Mouse (Mus musculus) MEL (cell line): ENCODE data around the gene Cisd3. TPM values are rescaled to one million over a fixed set of nuclear protein-coding genes. Genes with fewer than 3 reads are reported as not detected.

Experiments used
- DNase-seq: peaks from one replicate; pipeline ENCODE4 v3.0.0; 2011; ENCODE audit warnings: low read depth, low spot score
- H3K27ac ChIP-seq: 2 replicates; pipeline ENCODE4 v1.5.1; 2012; ENCODE audit warnings: low read depth, mild to moderate bottlenecking, control low read depth, low read length, moderate library complexity; ENCODE audit not compliant: control insufficient read depth
- H3K27me3 ChIP-seq, 2 experiments: fragments of 150-350 bp in 1 of 2; sonication (generic) in 1 of 2; 2 replicates each; pipeline ENCODE4 v1.6.1; 2012; ENCODE audit warnings: low read length in 2 of 2, mild to moderate bottlenecking in 2 of 2, improper control_type of control experiment in 1 of 2, moderate library complexity in 1 of 2; ENCODE audit not compliant: insufficient read depth in 2 of 2, control insufficient read depth in 1 of 2
- H3K36me3 ChIP-seq, 2 experiments: 2 replicates each; pipeline ENCODE4 v1.6.1; 2012 to 2014; ENCODE audit warnings: low read length in 2 of 2, improper control_type of control experiment in 1 of 2, inconsistent platforms in 1 of 2, mild to moderate bottlenecking in 1 of 2; ENCODE audit not compliant: insufficient read depth in 2 of 2, control insufficient read depth in 1 of 2
- H3K4me1 ChIP-seq, 2 experiments: fragments of 150-350 bp in 1 of 2; sonication (generic) in 1 of 2; 2 replicates each; pipeline ENCODE4 v1.6.1; 2012; ENCODE audit warnings: low read length in 2 of 2, improper control_type of control experiment in 1 of 2, mild to moderate bottlenecking in 1 of 2; ENCODE audit not compliant: insufficient read depth in 2 of 2, control insufficient read depth in 1 of 2
- H3K4me3 ChIP-seq, 2 experiments: fragments of 150-350 bp in 1 of 2; sonication (generic) in 1 of 2; 2 replicates each; pipeline ENCODE4 v1.5.1; 2012; ENCODE audit warnings: low read depth in 2 of 2, low read length in 2 of 2, mild to moderate bottlenecking in 2 of 2, moderate library complexity in 2 of 2, control low read depth in 1 of 2, improper control_type of control experiment in 1 of 2; ENCODE audit not compliant: control insufficient read depth in 1 of 2, insufficient read depth in 1 of 2
- H3K79me2 ChIP-seq: 2 replicates; pipeline ENCODE4 v1.6.1; 2012; ENCODE audit warnings: mild to moderate bottlenecking, low read length, moderate library complexity; ENCODE audit not compliant: control insufficient read depth, poor library complexity, insufficient read depth
- H3K9ac ChIP-seq: 2 replicates; pipeline ENCODE4 v1.6.1; 2012; ENCODE audit warnings: low read depth, mild to moderate bottlenecking, control low read depth, low read length, moderate library complexity; ENCODE audit not compliant: control insufficient read depth, poor library complexity, severe bottlenecking
- H3K9me3 ChIP-seq: fragments of 150-350 bp; sonication (generic); replicated peaks from 2 replicates; pipeline ENCODE4 v1.6.1; 2012; ENCODE audit warnings: mild to moderate bottlenecking, low read length, improper control_type of control experiment, moderate library complexity; ENCODE audit not compliant: insufficient read depth
- BHLHE40 ChIP-seq: IDR thresholded peaks from 2 replicates; pipeline ENCODE4 v1.6.1; 2012; ENCODE audit warnings: low read depth, mild to moderate bottlenecking, inconsistent platforms, low read length, improper control_type of control experiment, borderline replicate concordance
- CHD1 ChIP-seq: IDR thresholded peaks from 2 replicates; pipeline ENCODE4 v1.6.1; 2012; ENCODE audit warnings: low read depth, mild to moderate bottlenecking, inconsistent platforms, low read length, improper control_type of control experiment
- CHD2 ChIP-seq: IDR thresholded peaks from 2 replicates; pipeline ENCODE4 v1.6.1; 2011; ENCODE audit warnings: low read length, improper control_type of control experiment
- GATA1 ChIP-seq: IDR thresholded peaks from 2 replicates; pipeline ENCODE4 v1.6.1; 2011; ENCODE audit warnings: low read depth, low read length, improper control_type of control experiment
- HCFC1 ChIP-seq: IDR thresholded peaks from 2 replicates; pipeline ENCODE4 v1.6.1; 2012; ENCODE audit warnings: low read depth, mild to moderate bottlenecking, inconsistent platforms, low read length, improper control_type of control experiment, moderate library complexity
- JUND ChIP-seq: IDR thresholded peaks from 2 replicates; pipeline ENCODE4 v1.6.1; 2011; ENCODE audit warnings: low read depth, mild to moderate bottlenecking, improper control_type of control experiment, low read length
- KAT2A ChIP-seq: conservative IDR thresholded peaks from 2 replicates; pipeline ENCODE4 v1.6.1; 2012; ENCODE audit warnings: low read depth, low read length, improper control_type of control experiment, inconsistent platforms
- MAFK ChIP-seq: IDR thresholded peaks from 2 replicates; pipeline ENCODE4 v1.6.1; 2011; ENCODE audit warnings: low read depth, mild to moderate bottlenecking, low read length, improper control_type of control experiment, borderline replicate concordance
- MAX ChIP-seq: IDR thresholded peaks from 2 replicates; pipeline ENCODE4 v1.6.1; 2011; ENCODE audit warnings: low read length, improper control_type of control experiment
- MAZ ChIP-seq: IDR thresholded peaks from 2 replicates; pipeline ENCODE4 v1.6.1; 2012; ENCODE audit warnings: low read depth, mild to moderate bottlenecking, inconsistent platforms, low read length, improper control_type of control experiment
- MEF2A ChIP-seq: IDR thresholded peaks from 2 replicates; pipeline ENCODE4 v1.6.1; 2014; ENCODE audit warnings: low read depth, mild to moderate bottlenecking, inconsistent platforms, low read length, improper control_type of control experiment; ENCODE audit not compliant: poor library complexity, insufficient replicate concordance, severe bottlenecking; ENCODE audit errors: extremely low read depth
- MXI1 ChIP-seq: IDR thresholded peaks from 2 replicates; pipeline ENCODE4 v1.6.1; 2011; ENCODE audit warnings: mild to moderate bottlenecking, low read depth, low read length, improper control_type of control experiment
- MYB ChIP-seq: IDR thresholded peaks from 2 replicates; pipeline ENCODE4 v1.6.1; 2011; ENCODE audit warnings: mild to moderate bottlenecking, low read depth, low read length, improper control_type of control experiment
- MYC ChIP-seq: IDR thresholded peaks from 2 replicates; pipeline ENCODE4 v1.6.1; 2011; ENCODE audit warnings: low read depth, mild to moderate bottlenecking, low read length, improper control_type of control experiment, moderate library complexity
- NELFE ChIP-seq: IDR thresholded peaks from 2 replicates; pipeline ENCODE4 v1.6.1; 2011; ENCODE audit warnings: low read depth, low read length, improper control_type of control experiment
- NRF1 ChIP-seq: IDR thresholded peaks from 2 replicates; pipeline ENCODE4 v1.6.1; 2014; ENCODE audit warnings: low read depth, mild to moderate bottlenecking, inconsistent platforms, low read length, improper control_type of control experiment, moderate library complexity; ENCODE audit not compliant: poor library complexity, insufficient read depth, severe bottlenecking
- POLR2AphosphoS5 ChIP-seq: IDR thresholded peaks from 2 replicates; pipeline ENCODE4 v1.6.1; 2012; ENCODE audit warnings: low read depth, borderline replicate concordance, mild to moderate bottlenecking, inconsistent platforms, low read length, moderate library complexity, mixed read lengths
- RAD21 ChIP-seq: IDR thresholded peaks from 2 replicates; pipeline ENCODE4 v1.6.1; 2011; ENCODE audit warnings: mild to moderate bottlenecking, low read depth, low read length, improper control_type of control experiment
- SIN3A ChIP-seq: IDR thresholded peaks from 2 replicates; pipeline ENCODE4 v1.6.1; 2012; ENCODE audit warnings: low read length, improper control_type of control experiment, inconsistent platforms
- TAL1 ChIP-seq: IDR thresholded peaks from 2 replicates; pipeline ENCODE4 v1.6.1; 2012; ENCODE audit warnings: mild to moderate bottlenecking, inconsistent platforms, low read length, moderate library complexity, mixed read lengths
- USF1 ChIP-seq: IDR thresholded peaks from 2 replicates; pipeline ENCODE4 v1.6.1; 2014; ENCODE audit warnings: low read depth, mild to moderate bottlenecking, inconsistent platforms, low read length, improper control_type of control experiment, moderate library complexity
- USF2 ChIP-seq, 2 experiments: IDR thresholded peaks; 2 replicates each; pipeline ENCODE4 v1.6.1; 2011 to 2012; ENCODE audit warnings: improper control_type of control experiment in 2 of 2, low read length in 2 of 2, borderline replicate concordance in 1 of 2, inconsistent platforms in 1 of 2, low read depth in 1 of 2, mild to moderate bottlenecking in 1 of 2; ENCODE audit not compliant: insufficient read depth in 1 of 2
- ZC3H11A ChIP-seq: IDR thresholded peaks from 2 replicates; pipeline ENCODE4 v1.6.1; 2012; ENCODE audit warnings: low read depth, mild to moderate bottlenecking, inconsistent platforms, low read length, improper control_type of control experiment
- polyA plus RNA-seq, 2 experiments: library from polyadenylated mRNA; stranded (reverse) in 1 of 2; unstranded in 1 of 2; fragments of >175 nt in 1 of 2; fragments of >200 nt in 1 of 2; gene quantifications; 2 replicates each; pipeline versions ENCODE4 v1.2.1 to v1.2.4; 2012; ENCODE audit warnings: low replicate concordance in 2 of 2, low read depth in 1 of 2; ENCODE audit not compliant: insufficient read length in 2 of 2, insufficient read depth in 1 of 2, missing spikeins in 1 of 2
- total RNA-seq: library from RNA; depleted of rRNA; stranded (reverse); fragments of 300-350 nt; gene quantifications from 2 replicates; pipeline ENCODE4 v1.2.3, GENCODE M21; 2012

Gene Cisd3
- total and polyA plus RNA-seq, 3 experiments, result 1.7 to 6.1 TPM; not detected in 1

- TF ChIP-seq POLR2AphosphoS5, result no peak
- no peak for TF ChIP-seq NRF1
- TF ChIP-seq HCFC1, result no peak
- 0 out of 2 replicates have a peak, but pooled peaks have one; percentile 32 for TF ChIP-seq MAZ
- no peak for TF ChIP-seq MAX
- 0 out of 2 replicates have a peak, but pooled peaks have one; percentile 31 for TF ChIP-seq JUND
- TF ChIP-seq TAL1, result no peak
- no peak for TF ChIP-seq MAFK
- 0 out of 2 replicates have a peak, but pooled peaks have one; percentile 15 for TF ChIP-seq MXI1
- TF ChIP-seq KAT2A, result no peak
- peak; percentile 23 for TF ChIP-seq RAD21
- TF ChIP-seq SIN3A, result no peak
- no peak for TF ChIP-seq BHLHE40
- no peak for TF ChIP-seq USF2 (IDR thresholded peaks at IDR 0.05; ENCODE audit: borderline replicate concordance in 1 of 2, insufficient read depth in 1 of 2, low read depth in 1 of 2, low read length in 2 of 2)
- TF ChIP-seq MYB, result no peak
- TF ChIP-seq CHD1, result no peak
- TF ChIP-seq USF1, result no peak
- TF ChIP-seq, all 39 proteins: peak for 13
Observed at GRCm38 (mm10) chr11:97714356-97714755, 28.7 kb downstream of the Cisd3 start (continued).

GRCm38 (mm10) chr11:97714784-97715760, 29.4 kb downstream of the Cisd3 start:
- Histone ChIP-seq H3K9ac (no peak overlapping the region), H3K4me3 (no peak overlapping the region), H3K4me1 (peaks cover 0 to 3% of the 10 kb centered on the region in 2 experiments; a peak in 2 of 4 replicates), H3K27me3 (no peaks in the 10 kb centered on the region), H3K9me3 (no peaks in the 10 kb centered on the region), H3K36me3 (peaks cover 3 to 5% of the 10 kb centered on the region in 2 experiments; a peak in 3 of 4 replicates), H3K27ac (no peak overlapping the region), H3K79me2 (no peaks in the 10 kb centered on the region)
- no peak for TF ChIP-seq MEF2A
- no peak for TF ChIP-seq NRF1
- TF ChIP-seq MYC, result 0 out of 2 replicates have a peak, but pooled peaks have one; percentile 7
- no peak for TF ChIP-seq GATA1
- TF ChIP-seq POLR2AphosphoS5, result no peak
- TF ChIP-seq ZC3H11A, result no peak
- no peak for TF ChIP-seq NELFE
- 0 out of 2 replicates have a peak, but pooled peaks have one; percentile 12 for TF ChIP-seq MXI1
- no peak for TF ChIP-seq CHD2
- DNase-seq, result no peak
